Mouse (Mus musculus): ENCODE measurements around the gene Paxx. TPM values are rescaled to one million over a fixed set of nuclear protein-coding genes. Genes with fewer than 3 reads are reported as not detected.

The Paxx gene
- 122 and 124 TPM in 2 replicates for polyA plus RNA-seq (2012; rRNA removed)

DNA sequence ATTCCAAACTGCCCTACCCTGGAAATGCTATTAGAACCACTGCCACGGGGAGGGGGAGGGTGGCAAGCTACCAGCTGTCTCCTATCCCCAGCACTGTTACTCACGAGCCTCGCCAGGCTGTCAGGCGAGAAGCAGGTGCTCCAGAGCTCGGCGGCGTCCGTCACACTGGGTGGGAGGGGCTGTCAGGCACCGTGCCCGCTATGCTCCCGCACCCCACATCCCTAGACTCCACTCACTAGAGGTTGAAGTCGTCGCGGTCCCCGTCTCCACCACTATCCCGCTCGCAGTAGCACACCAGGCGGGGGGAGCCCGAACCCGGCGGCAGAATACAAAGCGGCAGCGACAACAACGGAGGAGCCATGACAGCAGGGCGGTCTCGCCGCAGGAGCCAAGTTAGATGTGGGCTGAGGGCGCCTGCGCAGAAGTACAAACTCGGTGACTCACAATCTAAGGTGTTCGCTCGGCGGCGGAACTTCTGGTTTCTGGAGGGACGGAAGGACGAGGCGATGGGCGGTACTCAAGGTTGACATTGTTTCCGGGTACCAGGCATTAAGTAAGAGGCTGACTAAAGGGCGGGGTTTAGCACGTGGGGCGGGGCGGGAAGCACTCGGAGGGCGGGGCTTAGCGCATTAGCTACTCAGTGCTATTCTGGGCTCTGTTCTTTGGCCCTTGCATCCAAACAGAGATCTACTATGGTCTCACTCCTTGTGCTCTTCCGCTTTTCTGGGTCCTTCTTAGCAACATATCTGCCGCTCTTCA is at the start of gene Paxx:
Paxx (minus strand) TSS at position 544 of the 759 bp plus-strand sequence.

GRCm38 (mm10) chr2:25501593-25502486 is 40.9 kb upstream of the Paxx start, which contains the start of gene C8g:
C8g (minus strand) TSS chr2:25501719.

GRCm38 (mm10) chr2:25500576-25501405 is 39.9 kb upstream of the Paxx start, which contains the start of gene Fbxw5:
Fbxw5 (plus strand) TSS chr2:25500750.

DNA sequence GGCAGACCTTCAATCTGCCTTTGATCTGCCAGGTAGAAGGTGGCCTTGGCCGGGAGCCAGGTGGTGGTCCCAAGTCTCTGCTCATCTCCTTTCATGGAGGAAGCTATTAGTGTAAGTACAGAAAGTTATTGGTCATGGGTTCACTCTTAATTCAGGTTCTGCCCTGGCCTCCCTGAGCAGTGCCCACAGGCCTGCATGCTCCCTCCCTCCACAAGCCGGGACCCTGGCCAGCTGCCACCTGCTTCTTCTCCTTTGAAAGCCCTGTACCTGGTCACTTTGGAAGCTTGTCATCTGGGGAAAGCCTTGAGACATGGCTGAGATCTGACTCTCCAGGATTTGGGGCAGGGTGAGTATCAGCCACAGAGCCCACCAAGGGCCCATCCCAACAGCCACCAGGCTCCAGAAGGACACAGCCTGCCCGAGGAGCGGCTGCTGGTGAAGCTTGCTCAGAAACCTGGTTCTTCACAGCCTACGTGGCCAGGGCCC is 32.6 kb upstream of the Paxx start, which contains the start of gene Lcn12:
Lcn12 (minus strand) TSS at position 436 of the 486 bp plus-strand sequence.

GRCm38 (mm10) chr2:25469969-25470368 is 9.1 kb upstream of the Paxx start, which contains the start of gene Ptgds:
Ptgds (minus strand) TSS chr2:25470046.

DNA sequence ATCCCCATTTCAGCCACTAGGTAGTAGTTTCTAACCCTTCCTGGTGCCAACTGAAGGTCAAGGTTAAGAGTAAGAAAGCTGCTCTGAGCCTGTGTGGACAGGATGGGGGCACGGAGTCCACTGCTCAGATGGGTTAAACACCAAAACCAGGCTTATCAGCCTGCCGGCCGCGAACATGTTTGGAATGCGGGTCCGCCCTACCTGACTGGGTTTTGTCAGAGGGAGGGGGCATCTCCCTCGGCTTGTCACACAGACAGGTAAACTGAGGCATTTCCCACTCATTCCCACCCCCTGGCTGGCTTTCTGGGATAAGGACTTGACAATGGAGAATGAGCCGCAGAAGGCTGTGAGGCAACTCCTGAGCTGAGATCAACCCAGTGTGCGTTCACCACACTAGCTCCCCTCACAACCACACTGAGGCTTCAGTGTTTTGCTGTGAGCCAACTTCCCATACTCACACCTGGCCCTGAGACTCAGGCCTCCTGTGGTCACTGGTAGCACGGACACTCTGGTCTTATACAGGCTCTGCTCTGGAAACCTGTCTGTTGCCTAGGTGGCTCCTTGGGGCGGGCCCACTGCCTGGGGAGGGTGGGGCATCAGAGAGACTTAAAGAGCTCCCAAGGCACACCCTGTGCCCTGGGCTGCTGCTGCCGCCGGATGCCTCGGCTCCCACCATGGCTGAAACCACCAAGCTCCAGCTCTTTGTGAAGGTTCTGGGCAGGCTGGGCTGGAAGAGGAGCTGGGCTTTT is 4.5 kb downstream of the Paxx start, which contains the start of gene Clic3:
Clic3 (plus strand) TSS at position 634 of the 749 bp plus-strand sequence.

GRCm38 (mm10) chr2:25428442-25429236 is 32.3 kb downstream of the Paxx start, which contains the start of gene Abca2:
Abca2 (plus strand) TSS chr2:25428703.

DNA sequence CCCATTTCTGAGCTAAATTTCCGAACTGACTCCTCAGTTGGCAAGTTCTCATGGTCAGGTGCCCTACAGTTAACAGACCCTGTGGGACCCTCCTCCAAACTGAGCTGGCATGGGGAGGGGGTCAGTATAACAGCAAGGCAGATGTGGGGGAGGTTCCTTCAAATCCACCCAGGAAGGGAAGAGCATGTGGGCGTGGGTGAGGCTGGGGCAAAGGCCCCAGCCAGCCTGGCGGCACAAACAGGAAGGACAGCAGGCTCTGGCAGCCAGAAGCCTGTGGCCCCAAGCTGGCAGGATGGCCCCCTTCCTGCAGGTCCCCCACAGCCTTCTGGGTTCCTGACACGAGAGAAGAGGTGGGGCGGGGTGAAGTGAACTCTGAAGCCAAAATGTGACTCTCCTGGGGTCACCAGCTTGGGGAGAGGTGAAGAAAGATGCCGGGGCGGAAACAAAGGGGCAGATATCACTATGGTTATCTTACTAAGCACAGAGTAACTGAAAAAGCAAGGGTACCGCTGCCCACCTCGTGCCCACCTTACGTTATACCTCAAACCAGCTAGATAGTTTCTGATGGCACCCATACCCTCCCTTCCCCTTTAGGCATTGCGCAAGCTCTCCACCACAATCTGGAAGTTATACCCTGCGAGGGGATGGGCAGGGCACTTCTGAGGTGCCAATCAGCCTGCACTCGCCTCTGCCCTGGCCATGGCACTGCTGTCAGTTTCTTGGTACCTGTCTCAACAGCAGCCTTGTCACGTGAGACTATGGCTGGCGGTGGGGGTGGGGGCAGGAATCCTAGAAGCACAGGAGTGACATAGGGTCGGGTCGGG is 38.1 kb downstream of the Paxx start, which contains the start of gene Fut7:
Fut7 (plus strand) TSS at position 681 of the 824 bp plus-strand sequence.

Other genes starting within 250 kb of the Paxx start
- 79.8 and 89.6 TPM in 2 replicates for gene Nelfb, start 249.6 kb downstream of the Paxx start, polyA plus RNA-seq (2012; rRNA removed)
- not detected in 2 replicates for gene Stpg3, start 246.5 kb downstream of the Paxx start, polyA plus RNA-seq (2012; rRNA removed)
- 0.13 and 0.33 TPM in 2 replicates for gene Fam166a, start 242.3 kb downstream of the Paxx start, polyA plus RNA-seq (2012; rRNA removed)
- gene Tubb4b, start 236.4 kb downstream of the Paxx start, polyA plus RNA-seq (2012; rRNA removed) = 415 and 443 TPM in 2 replicates
- not detected in 2 replicates for gene Slc34a3, start 226.7 kb downstream of the Paxx start, polyA plus RNA-seq (2012; rRNA removed)
- gene Rnf224, start 224.3 kb downstream of the Paxx start, polyA plus RNA-seq (2012; rRNA removed) = not detected in 2 replicates
- 91.0 and 95.4 TPM in 2 replicates for gene Rnf208, start 218.8 kb downstream of the Paxx start, polyA plus RNA-seq (2012; rRNA removed)
- gene Cysrt1, start 218.6 kb downstream of the Paxx start, polyA plus RNA-seq (2012; rRNA removed) = 0.06 and 0.34 TPM in 2 replicates
- gene AL732309.1, start 214.2 kb downstream of the Paxx start, polyA plus RNA-seq (2012; rRNA removed) = 16.3 and 16.9 TPM in 2 replicates
- 24.3 and 25.3 TPM in 2 replicates for gene Tmem203, start 205.7 kb downstream of the Paxx start, polyA plus RNA-seq (2012; rRNA removed)
- gene Tprn, start 198.5 kb downstream of the Paxx start, polyA plus RNA-seq (2012; rRNA removed) = 9.4 and 10.5 TPM in 2 replicates
- gene Ssna1, start 188.7 kb downstream of the Paxx start, polyA plus RNA-seq (2012; rRNA removed) = 122 and 127 TPM in 2 replicates
- 121 and 122 TPM in 2 replicates for gene Anapc2, start 188.6 kb downstream of the Paxx start, polyA plus RNA-seq (2012; rRNA removed)
- not detected in 2 replicates for gene Tmem210, start 172.9 kb downstream of the Paxx start, polyA plus RNA-seq (2012; rRNA removed)
- 0.08 TPM in 1 of 2 replicates, not detected in the other for gene Lrrc26, start 171.2 kb downstream of the Paxx start, polyA plus RNA-seq (2012; rRNA removed)
- gene Grin1, start 141.9 kb downstream of the Paxx start, polyA plus RNA-seq (2012; rRNA removed) = 23.9 and 26.6 TPM in 2 replicates
- gene Man1b1, start 128.8 kb downstream of the Paxx start, polyA plus RNA-seq (2012; rRNA removed) = 28.2 and 34.0 TPM in 2 replicates
- gene Dpp7, start 104.7 kb downstream of the Paxx start, polyA plus RNA-seq (2012; rRNA removed) = 48.1 and 51.1 TPM in 2 replicates
- 4.2 and 6.0 TPM in 2 replicates for gene Uap1l1, start 95.4 kb downstream of the Paxx start, polyA plus RNA-seq (2012; rRNA removed)
- 29.5 and 39.5 TPM in 2 replicates for gene Sapcd2, start 88.8 kb downstream of the Paxx start, polyA plus RNA-seq (2012; rRNA removed)
- gene Entpd2, start 65.2 kb downstream of the Paxx start, polyA plus RNA-seq (2012; rRNA removed) = 2.0 and 3.8 TPM in 2 replicates
- gene Npdc1, start 61.7 kb downstream of the Paxx start, polyA plus RNA-seq (2012; rRNA removed) = 585 and 599 TPM in 2 replicates
- 0.39 and 0.44 TPM in 2 replicates for gene Fut7, start 37.8 kb downstream of the Paxx start, polyA plus RNA-seq (2012; rRNA removed)
- gene Abca2, start 32.4 kb downstream of the Paxx start, polyA plus RNA-seq (2012; rRNA removed) = 43.4 and 48.8 TPM in 2 replicates
- 0.74 and 1.3 TPM in 2 replicates for gene Clic3, start 4.3 kb downstream of the Paxx start, polyA plus RNA-seq (2012; rRNA removed)
- gene Ptgds, start 9.0 kb upstream of the Paxx start, polyA plus RNA-seq (2012; rRNA removed) = 65.0 and 127 TPM in 2 replicates
- gene Lcn12, start 32.8 kb upstream of the Paxx start, polyA plus RNA-seq (2012; rRNA removed) = not detected in 2 replicates
- 37.4 and 43.7 TPM in 2 replicates for gene Fbxw5, start 39.7 kb upstream of the Paxx start, polyA plus RNA-seq (2012; rRNA removed)
- gene C8g, start 40.6 kb upstream of the Paxx start, polyA plus RNA-seq (2012; rRNA removed) = 3.2 and 4.1 TPM in 2 replicates
- 13.1 and 14.5 TPM in 2 replicates for gene Traf2, start 85.8 kb upstream of the Paxx start, polyA plus RNA-seq (2012; rRNA removed)
- gene Edf1, start 96.8 kb upstream of the Paxx start, polyA plus RNA-seq (2012; rRNA removed) = 199 and 206 TPM in 2 replicates
- gene Mamdc4, start 113.8 kb upstream of the Paxx start, polyA plus RNA-seq (2012; rRNA removed) = 6.3 and 6.6 TPM in 2 replicates
- 181 and 195 TPM in 2 replicates for gene Phpt1, start 114.1 kb upstream of the Paxx start, polyA plus RNA-seq (2012; rRNA removed)
- 15.8 and 18.1 TPM in 2 replicates for gene Ajm1, start 120.7 kb upstream of the Paxx start, polyA plus RNA-seq (2012; rRNA removed)
- gene Rabl6, start 147.4 kb upstream of the Paxx start, polyA plus RNA-seq (2012; rRNA removed) = 83.7 and 90.9 TPM in 2 replicates
- 0.01 TPM in 1 of 2 replicates, not detected in the other for gene Ccdc183, start 156.6 kb upstream of the Paxx start, polyA plus RNA-seq (2012; rRNA removed)
- 27.9 and 35.4 TPM in 2 replicates for gene Tmem141, start 160.9 kb upstream of the Paxx start, polyA plus RNA-seq (2012; rRNA removed)
- gene Fcna, start 166.9 kb upstream of the Paxx start, polyA plus RNA-seq (2012; rRNA removed) = 1.1 TPM in 2 replicates
- gene Lcn8, start 192.0 kb upstream of the Paxx start, polyA plus RNA-seq (2012; rRNA removed) = not detected in 2 replicates
- not detected in 2 replicates for gene Lcn5, start 196.9 kb upstream of the Paxx start, polyA plus RNA-seq (2012; rRNA removed)
- gene Lcn6, start 215.7 kb upstream of the Paxx start, polyA plus RNA-seq (2012; rRNA removed) = not detected in 2 replicates
- not detected in 2 replicates for gene Lcn10, start 221.6 kb upstream of the Paxx start, polyA plus RNA-seq (2012; rRNA removed)
- gene Obp2a, start 238.9 kb upstream of the Paxx start, polyA plus RNA-seq (2012; rRNA removed) = not detected in 2 replicates
- 70.7 and 77.4 TPM in 2 replicates for gene Bmyc, start 245.6 kb upstream of the Paxx start, polyA plus RNA-seq (2012; rRNA removed)